Mouse (Mus musculus) neural tube, embryonic 14.5 days (tissue): ENCODE results near the gene Itpkb. TPM values are rescaled to one million over a fixed set of nuclear protein-coding genes. Genes with fewer than 3 reads are reported as not detected.

Source experiments
- ATAC-seq: fragments of 200-750 bp; cut with Nextera tagmentation; 2 replicates; pipeline ENCODE4 v1.8.0; 2017; ENCODE audit warnings: low read depth, mild to moderate bottlenecking, moderate TSS enrichment, moderate library complexity
- H3K27ac ChIP-seq: fragments of 300-500 bp; sonication (generic); 2 replicates; pipeline ENCODE4 v1.5.1; 2014; ENCODE audit warnings: low read depth, mild to moderate bottlenecking, control low read depth, low read length, moderate library complexity, mixed read lengths
- H3K27me3 ChIP-seq: fragments of 300-500 bp; sonication (generic); 2 replicates; pipeline ENCODE4 v1.6.1; 2014; ENCODE audit warnings: low read length; ENCODE audit not compliant: control insufficient read depth, insufficient read depth
- H3K36me3 ChIP-seq: fragments of 300-500 bp; sonication (generic); 2 replicates; pipeline ENCODE4 v1.6.1; 2014; ENCODE audit warnings: low read length, mixed read lengths; ENCODE audit not compliant: control insufficient read depth, insufficient read depth
- H3K4me1 ChIP-seq: fragments of 300-500 bp; sonication (generic); 2 replicates; pipeline ENCODE4 v1.6.1; 2014; ENCODE audit warnings: low read length; ENCODE audit not compliant: control insufficient read depth, insufficient read depth
- H3K4me2 ChIP-seq: fragments of 300-500 bp; sonication (generic); 2 replicates; pipeline ENCODE4 v1.6.1; 2014; ENCODE audit warnings: mild to moderate bottlenecking, low read depth, low read length, control low read depth
- H3K4me3 ChIP-seq: fragments of 300-500 bp; sonication (generic); 2 replicates; pipeline ENCODE4 v1.5.1; 2014; ENCODE audit warnings: low read depth, low read length, control low read depth, mixed read lengths
- H3K9ac ChIP-seq: fragments of 300-500 bp; sonication (generic); replicated peaks from 2 replicates; pipeline ENCODE4 v1.6.1; 2014; ENCODE audit warnings: low read depth, mild to moderate bottlenecking, control low read depth, low read length, mixed read lengths
- H3K9me3 ChIP-seq: fragments of 300-500 bp; sonication (generic); 2 replicates; pipeline ENCODE4 v1.6.1; 2016; ENCODE audit warnings: low read length; ENCODE audit not compliant: control insufficient read depth
- WGBS: fragments of 180-500 bp; shearing (Covaris S2); extraction: QIAGEN DNeasy Blood & Tissue Kit; methylation state at CpG from one replicate; pipeline ENCODE4 v1.1.7; 2014; 5-methylcytosine and 5-hydroxymethylcytosine counted together
- polyA plus RNA-seq: library from polyadenylated mRNA; unstranded; fragments of >200 nt; fragmentation: Nextera tagmentation; extraction: Ambion mirVana; gene quantifications from 2 replicates; pipeline ENCODE4 v1.2.1, GENCODE M21; 2014

Gene Itpkb
- polyA plus RNA-seq, 1 experiment from 2014 or later: 2.4 TPM

DNA sequence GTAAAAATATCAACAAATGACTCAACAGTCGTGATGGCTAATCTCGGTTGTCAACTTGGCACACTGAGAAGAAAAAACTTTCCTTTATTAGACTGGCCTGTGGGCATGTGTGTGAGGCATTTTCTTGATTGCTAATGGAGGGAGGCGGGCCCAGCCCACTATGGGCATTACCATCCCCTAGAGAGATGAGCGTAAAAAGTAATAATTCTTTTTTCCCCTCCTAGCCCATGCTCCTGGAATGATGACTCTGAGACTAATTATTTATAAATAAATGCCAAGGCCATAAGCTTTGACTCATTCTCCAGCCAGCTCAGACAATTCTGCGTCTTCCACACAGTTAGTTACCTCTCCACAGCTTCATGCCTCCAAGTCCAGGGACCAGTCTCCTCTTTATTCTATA, 6.8 kb upstream of the Itpkb start:
- H3K4me3 ChIP-seq: no peak overlapping the region
- WGBS: 80% methylated on average over 5 of the region's 5 CpGs
- H3K4me1 ChIP-seq: no peaks in the 10 kb centered on the region
- H3K9ac ChIP-seq: no peak overlapping the region
- no peak for ATAC-seq
- H3K4me2 ChIP-seq: no peak overlapping the region
- no peaks in the 10 kb centered on the region for H3K27me3 ChIP-seq
- H3K27ac ChIP-seq: no peak overlapping the region
- H3K9me3 ChIP-seq: no peaks in the 10 kb centered on the region
- H3K36me3 ChIP-seq: no peaks in the 10 kb centered on the region

DNA sequence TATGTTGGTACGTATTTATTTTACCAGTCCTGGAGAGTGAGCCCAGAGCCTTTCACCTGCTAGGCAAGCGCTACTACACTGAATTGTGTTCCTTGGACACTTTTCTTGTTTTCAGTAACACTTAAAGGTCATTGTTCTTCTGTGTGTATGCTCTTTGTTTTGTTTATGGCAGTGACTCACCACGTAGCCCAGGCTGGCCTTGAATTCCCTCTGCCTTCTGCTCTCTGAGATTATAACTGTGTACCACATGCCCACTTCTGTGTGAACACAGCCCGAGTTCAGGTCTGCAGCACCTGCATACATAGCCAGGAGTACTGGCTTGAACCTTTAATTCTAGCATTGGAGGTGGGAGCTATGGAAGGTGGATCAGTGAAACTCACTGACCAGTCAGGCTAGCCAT, 6.0 kb upstream of the Itpkb start:
- Histone ChIP-seq H3K27ac (no peak overlapping the region), H3K4me2 (no peak overlapping the region), H3K36me3 (no peaks in the 10 kb centered on the region), H3K9ac (no peak overlapping the region), H3K9me3 (no peaks in the 10 kb centered on the region), H3K27me3 (no peaks in the 10 kb centered on the region), H3K4me3 (no peak overlapping the region), H3K4me1 (no peaks in the 10 kb centered on the region)
- 86% methylated on average over 4 of the region's 4 CpGs for WGBS
- no peak for ATAC-seq

DNA sequence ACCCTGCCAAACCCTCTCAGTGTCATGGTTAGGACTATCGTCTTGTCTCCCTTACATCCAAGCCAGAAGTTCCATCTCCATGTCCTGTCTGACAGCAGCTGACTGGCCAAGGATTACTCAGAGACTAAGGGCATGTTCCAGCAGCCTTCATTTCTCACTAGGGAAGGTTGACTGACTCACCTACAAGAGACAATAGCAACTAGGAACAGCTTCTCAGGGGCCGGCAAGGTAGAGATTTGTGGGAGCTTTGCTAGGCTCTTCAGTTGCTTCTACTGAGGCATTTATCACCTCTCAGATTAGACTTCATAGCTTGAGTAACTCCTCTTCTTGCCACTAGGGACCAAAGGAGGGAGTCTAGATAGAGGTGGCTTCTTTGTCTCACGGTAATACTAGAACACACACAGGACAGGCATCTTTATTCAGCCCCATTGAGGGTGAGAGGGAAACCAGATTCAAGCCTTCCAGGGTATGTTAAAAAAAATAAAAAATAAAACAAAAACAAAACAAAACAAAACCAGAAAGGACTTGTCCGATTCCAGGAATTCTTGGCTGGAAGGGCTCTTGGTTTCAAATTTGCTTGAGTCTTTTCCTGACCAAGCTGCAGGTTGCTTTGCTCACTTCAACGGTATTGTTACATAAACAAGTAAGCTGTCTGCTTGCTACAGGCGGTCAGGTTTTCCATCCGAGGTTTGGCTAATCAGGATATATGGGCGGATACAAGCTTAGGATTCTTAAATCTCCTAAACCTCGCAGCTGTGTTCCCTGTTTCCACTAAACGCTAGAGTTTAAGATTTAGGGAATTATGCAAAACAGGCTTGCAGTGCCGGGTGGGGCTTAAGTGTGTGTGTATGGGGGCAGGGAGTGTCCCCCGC, 1.3 kb upstream of the Itpkb start:
- ATAC-seq: no peak
- Histone ChIP-seq H3K36me3 (no peaks in the 10 kb centered on the region), H3K4me3 (no peak overlapping the region), H3K4me2 (peak overlapping the region; percentile 25; the same call in 1 of the 2 replicates), H3K27ac (no peak overlapping the region), H3K9ac (0 out of 2 replicates have a peak overlapping the region, but pooled peaks have one; percentile 7), H3K4me1 (peaks cover 23% of the 10 kb centered on the region), H3K9me3 (no peaks in the 10 kb centered on the region), H3K27me3 (peaks cover 13% of the 10 kb centered on the region)
- WGBS: 23% methylated on average over 12 of the region's 12 CpGs

DNA sequence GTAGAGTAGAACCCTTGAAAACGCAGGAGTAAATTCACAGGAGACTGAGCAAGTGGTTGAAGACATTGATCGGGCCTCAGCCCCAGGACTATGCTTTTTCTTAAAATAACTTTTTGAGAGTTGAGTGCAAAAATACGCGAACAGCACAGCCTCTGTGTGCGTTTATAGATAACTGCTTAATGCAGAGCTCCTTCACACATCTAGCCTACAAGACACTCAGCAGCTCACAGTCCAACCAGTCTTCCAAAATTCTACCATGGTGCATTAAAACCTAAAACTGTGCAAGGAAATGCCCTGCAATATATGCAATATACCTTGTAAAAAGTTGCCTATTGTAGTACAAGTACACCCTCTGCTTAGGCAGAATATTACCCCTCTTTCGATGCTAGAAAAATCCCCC, 579 bp upstream of the Itpkb start:
- H3K36me3 ChIP-seq: no peaks in the 10 kb centered on the region
- H3K27me3 ChIP-seq: peaks cover 13% of the 10 kb centered on the region
- WGBS: 22% methylated on average over 6 of the region's 6 CpGs
- no peak overlapping the region for H3K27ac ChIP-seq
- no peak for ATAC-seq
- H3K9ac ChIP-seq: no peak overlapping the region
- peak overlapping the region; percentile 25; the same call in 1 of the 2 replicates for H3K4me2 ChIP-seq
- H3K9me3 ChIP-seq: no peaks in the 10 kb centered on the region
- H3K4me1 ChIP-seq: peaks cover 25% of the 10 kb centered on the region
- no peak overlapping the region for H3K4me3 ChIP-seq

DNA sequence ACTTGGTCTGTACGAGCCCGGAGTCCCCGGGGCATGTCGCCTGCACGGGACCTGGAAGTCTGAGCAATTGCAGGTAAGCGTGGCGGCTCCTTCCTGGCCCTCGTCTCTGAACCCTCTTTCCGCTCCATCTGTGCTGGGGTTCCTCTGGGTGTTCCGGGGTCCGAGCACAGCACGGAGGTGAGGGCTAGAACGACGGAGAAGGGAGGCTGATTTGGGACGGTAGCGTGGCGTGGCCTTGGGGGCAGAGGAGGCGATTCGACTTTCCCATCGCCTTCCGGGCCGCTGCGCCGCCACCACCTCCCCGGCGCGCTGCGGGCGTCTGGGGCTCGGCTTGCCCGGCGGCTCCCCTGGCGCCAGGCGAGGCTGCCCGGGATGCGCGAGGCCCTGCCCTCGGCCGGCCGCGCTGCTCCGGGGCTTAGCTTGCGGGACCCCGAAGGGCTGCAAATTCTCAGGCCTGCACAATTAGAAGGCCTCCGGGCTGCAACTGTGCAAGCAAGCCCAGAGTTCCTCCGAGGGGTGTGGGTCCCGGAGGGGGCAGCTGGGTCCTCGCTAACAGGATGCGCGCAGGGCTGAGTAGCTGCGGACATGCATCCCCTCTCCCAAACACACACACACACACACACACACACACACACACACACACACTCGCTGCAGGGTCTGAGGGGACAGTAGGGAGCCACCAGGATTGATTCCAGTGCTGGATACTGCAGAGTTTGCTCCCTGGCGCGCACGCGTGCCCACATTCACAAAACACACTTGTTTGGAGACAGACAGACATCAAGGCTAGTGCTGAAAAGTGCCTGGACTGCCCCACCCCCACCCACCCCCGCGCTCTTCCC, 641 bp downstream of the Itpkb start:
- Histone ChIP-seq H3K4me1 (peaks cover 25% of the 10 kb centered on the region), H3K4me3 (peak overlapping the region; percentile 55), H3K9ac (peak overlapping the region; percentile 43), H3K9me3 (no peaks in the 10 kb centered on the region), H3K4me2 (peak overlapping the region; percentile 98), H3K36me3 (no peaks in the 10 kb centered on the region), H3K27me3 (peaks cover 13% of the 10 kb centered on the region), H3K27ac (peak overlapping the region; percentile 64)
- peak; percentile 36 for ATAC-seq
- WGBS: under 1% methylated on average over 50 of the region's 58 CpGs

DNA sequence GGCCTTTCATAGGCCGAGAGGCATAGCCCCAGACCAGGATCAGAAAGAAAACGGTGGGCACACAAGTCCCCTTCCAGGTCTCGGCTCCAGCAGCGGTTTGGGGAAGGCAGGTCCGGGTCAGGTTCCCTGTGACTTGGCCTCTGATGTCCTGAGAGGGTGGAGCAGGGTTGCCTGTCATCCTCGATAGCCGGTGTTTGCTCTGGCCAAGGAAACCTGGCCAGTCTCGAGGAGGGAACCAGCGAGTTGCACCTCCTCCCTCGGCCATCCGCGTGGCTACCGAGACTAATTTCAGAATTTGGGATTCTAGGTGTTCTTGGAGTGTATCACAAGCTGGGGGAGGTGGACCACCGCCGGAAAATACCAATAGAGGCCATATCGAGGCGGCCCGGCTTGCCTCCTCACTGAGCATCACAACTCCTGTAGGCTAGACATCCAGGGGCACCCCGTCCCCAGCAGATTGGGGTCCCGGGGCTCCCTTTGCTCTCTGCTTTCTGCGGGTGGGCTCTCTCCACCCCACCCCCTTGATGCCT, 1.3 kb downstream of the Itpkb start:
- Histone ChIP-seq H3K27me3 (peaks cover 13% of the 10 kb centered on the region), H3K9me3 (no peaks in the 10 kb centered on the region), H3K4me1 (peaks cover 25% of the 10 kb centered on the region), H3K4me2 (peak overlapping the region; percentile 98), H3K36me3 (no peaks in the 10 kb centered on the region), H3K9ac (peak overlapping the region; percentile 63), H3K4me3 (peak overlapping the region; percentile 55), H3K27ac (no peak overlapping the region)
- under 1% methylated on average over 21 of the region's 21 CpGs for WGBS
- 0 out of 2 replicates have a peak, but pooled peaks have one; percentile 28 for ATAC-seq

DNA sequence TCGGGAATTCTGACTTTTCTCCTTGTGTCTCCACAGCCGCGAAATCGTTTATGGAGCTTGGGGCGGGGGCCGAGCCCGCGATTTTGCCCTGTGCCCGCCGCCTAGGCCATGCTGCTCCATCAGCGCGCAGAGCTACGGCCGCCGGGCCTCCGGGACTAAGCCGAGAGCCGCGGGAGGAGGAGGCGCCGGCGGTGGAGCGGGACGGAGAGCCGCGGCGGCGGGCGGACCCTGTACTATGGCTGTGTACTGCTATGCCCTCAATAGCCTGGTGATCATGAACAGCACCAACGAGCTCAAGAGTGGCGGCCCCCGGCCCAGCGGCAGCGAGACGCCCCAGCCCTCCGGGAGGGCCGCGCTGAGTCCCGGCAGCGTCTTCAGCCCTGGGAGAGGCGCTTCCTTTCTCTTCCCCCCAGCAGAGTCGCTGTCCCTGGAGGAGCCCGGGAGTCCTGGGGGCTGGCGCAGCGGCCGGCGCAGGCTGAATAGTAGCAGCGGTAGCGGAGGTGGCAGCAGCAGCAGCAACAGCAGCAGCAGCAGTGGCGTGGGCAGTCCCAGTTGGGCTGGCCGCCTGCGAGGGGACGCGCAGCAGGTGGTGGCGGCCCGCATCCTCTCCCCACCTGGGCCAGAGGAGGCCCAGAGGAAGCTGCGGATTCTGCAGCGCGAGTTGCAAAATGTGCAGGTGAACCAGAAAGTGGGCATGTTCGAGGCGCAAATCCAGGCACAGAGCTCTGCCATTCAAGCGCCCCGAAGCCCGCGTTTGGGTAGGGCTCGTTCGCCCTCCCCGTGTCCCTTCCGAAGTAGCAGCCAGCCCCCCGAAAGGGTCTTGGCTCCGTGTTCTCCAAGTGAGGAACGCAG, 2.0 kb downstream of the Itpkb start:
- Histone ChIP-seq H3K27ac (no peak overlapping the region), H3K4me1 (peaks cover 25% of the 10 kb centered on the region)

DNA sequence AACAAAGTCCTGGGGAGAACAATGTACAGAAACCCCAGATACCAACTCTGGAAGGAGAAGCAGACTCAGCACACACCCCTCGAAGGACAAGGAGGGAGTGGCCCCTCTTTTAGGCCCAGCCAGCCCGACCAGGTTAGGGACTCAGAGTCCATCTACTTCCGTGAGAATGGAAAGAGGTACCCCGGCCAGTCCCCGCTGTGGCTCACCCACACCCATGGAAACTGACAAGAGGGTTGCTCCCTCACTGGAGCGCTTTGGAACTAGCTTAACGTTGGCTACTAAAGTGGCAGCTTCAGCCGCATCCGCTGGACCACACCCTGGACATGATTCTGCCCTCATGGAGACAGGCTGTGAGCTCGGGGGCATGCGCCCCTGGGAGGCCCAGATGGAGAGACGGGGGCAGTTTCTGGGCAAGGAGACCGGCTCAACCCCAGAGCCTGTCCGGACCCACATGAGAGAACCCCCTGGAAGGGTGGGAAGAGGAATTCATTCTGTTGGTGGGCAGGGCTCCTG, 2.7 kb downstream of the Itpkb start:
- peaks cover 13% of the 10 kb centered on the region for H3K27me3 ChIP-seq
- no peak overlapping the region for H3K27ac ChIP-seq
- no peak for ATAC-seq
- peak overlapping the region; percentile 55 for H3K4me3 ChIP-seq
- 26% methylated on average over 14 of the region's 14 CpGs for WGBS
- peak overlapping the region; percentile 98 for H3K4me2 ChIP-seq
- H3K4me1 ChIP-seq: peaks cover 25% of the 10 kb centered on the region
- peak overlapping the region; percentile 63 for H3K9ac ChIP-seq
- no peaks in the 10 kb centered on the region for H3K36me3 ChIP-seq
- no peaks in the 10 kb centered on the region for H3K9me3 ChIP-seq

More for the DNA sequence above, 2.0 kb downstream of the Itpkb start:
- Histone ChIP-seq H3K4me3 (peak overlapping the region; percentile 55), H3K9me3 (no peaks in the 10 kb centered on the region), H3K36me3 (no peaks in the 10 kb centered on the region), H3K9ac (peak overlapping the region; percentile 63), H3K4me2 (peak overlapping the region; percentile 98), H3K27me3 (peaks cover 13% of the 10 kb centered on the region)
- peak; percentile 67 for ATAC-seq
- 2% methylated on average over 67 of the region's 72 CpGs for WGBS
